Mouse (Mus musculus) heart, adult 11 months (tissue): Measurements from ENCODE around the gene Rhot2.

Experiments
- DNase-seq: peaks from one replicate; pipeline ENCODE4 v3.0.0; 2022

Gene Rhot2

GRCm38 (mm10) chr17:25794197-25794596 lies 50.5 kb downstream of the Rhot2 start:
- no peak for DNase-seq

GRCm38 (mm10) chr17:25792615-25793014 lies 52.0 kb downstream of the Rhot2 start, which contains the start of gene Fam173a:
Fam173a (minus strand) TSS chr17:25792901.
- peak; percentile 99 for DNase-seq

- DNase-seq = peak; percentile 98
These were observed 52.7 kb downstream of the Rhot2 start for GRCm38 (mm10) chr17:25791843-25792527.

GRCm38 (mm10) chr17:25791320-25791842 lies 53.3 kb downstream of the Rhot2 start:
- DNase-seq = peak; percentile 94
